Mouse (Mus musculus) stomach, embryonic 16.5 days (tissue): ENCODE data around the gene Psg21. TPM values are rescaled to one million over a fixed set of nuclear protein-coding genes. Genes with fewer than 3 reads are reported as not detected.
"Not testable (repeated sequence)": the region's sequence is repeated elsewhere in the genome, so short reads cannot be mapped to it uniquely, and the experiment has no call there.

Experiments used
- ATAC-seq: fragments of 200-750 bp; cut with Nextera tagmentation; 2 replicates; pipeline ENCODE4 v1.8.0; 2017; ENCODE audit warnings: moderate number of reproducible peaks, moderate TSS enrichment; ENCODE audit not compliant: insufficient read depth, low FRiP score
- H3K27ac ChIP-seq: fragments of 300-500 bp; sonication (generic); 2 replicates; pipeline ENCODE4 v1.5.1; 2014; ENCODE audit warnings: low read length
- H3K27me3 ChIP-seq: fragments of 300-500 bp; sonication (generic); 2 replicates; pipeline ENCODE4 v1.6.1; 2014; ENCODE audit warnings: low read length, control low read depth, mixed read lengths; ENCODE audit not compliant: control insufficient read depth, insufficient read depth
- H3K36me3 ChIP-seq: fragments of 300-500 bp; sonication (generic); 2 replicates; pipeline ENCODE4 v1.6.1; 2014; ENCODE audit warnings: low read length; ENCODE audit not compliant: control insufficient read depth, insufficient read depth
- H3K4me1 ChIP-seq: fragments of 300-500 bp; sonication (generic); 2 replicates; pipeline ENCODE4 v1.6.1; 2014; ENCODE audit warnings: low read length, control low read depth, mixed read lengths; ENCODE audit not compliant: control insufficient read depth, insufficient read depth
- H3K4me2 ChIP-seq: fragments of 300-500 bp; sonication (generic); 2 replicates; pipeline ENCODE4 v1.6.1; 2014; ENCODE audit warnings: low read depth, low read length, mixed read lengths
- H3K4me3 ChIP-seq: fragments of 300-500 bp; sonication (generic); replicated peaks from 2 replicates; pipeline ENCODE4 v1.5.1; 2014; ENCODE audit warnings: mild to moderate bottlenecking, low read length
- H3K9ac ChIP-seq: fragments of 300-500 bp; sonication (generic); 2 replicates; pipeline ENCODE4 v1.6.1; 2014; ENCODE audit warnings: low read length
- H3K9me3 ChIP-seq: fragments of 300-500 bp; sonication (generic); replicated peaks from 2 replicates; pipeline ENCODE4 v1.6.1; 2016; ENCODE audit warnings: low read length, control low read depth; ENCODE audit not compliant: control insufficient read depth
- whole genome bisulfite sequencing: fragments of 180-500 bp; shearing (Covaris S2); extraction: QIAGEN DNeasy Blood & Tissue Kit; methylation state at CpG from one replicate; pipeline ENCODE4 v1.1.7; 2014; 5-methylcytosine and 5-hydroxymethylcytosine counted together
- polyA plus RNA-seq: library from polyadenylated mRNA; unstranded; fragments of >200 nt; fragmentation: Nextera tagmentation; extraction: Ambion mirVana; gene quantifications from 2 replicates; pipeline ENCODE4 v1.2.1, GENCODE M21; 2015

Gene Psg21
- polyA plus RNA-seq, result not detected in 2 replicates

DNA sequence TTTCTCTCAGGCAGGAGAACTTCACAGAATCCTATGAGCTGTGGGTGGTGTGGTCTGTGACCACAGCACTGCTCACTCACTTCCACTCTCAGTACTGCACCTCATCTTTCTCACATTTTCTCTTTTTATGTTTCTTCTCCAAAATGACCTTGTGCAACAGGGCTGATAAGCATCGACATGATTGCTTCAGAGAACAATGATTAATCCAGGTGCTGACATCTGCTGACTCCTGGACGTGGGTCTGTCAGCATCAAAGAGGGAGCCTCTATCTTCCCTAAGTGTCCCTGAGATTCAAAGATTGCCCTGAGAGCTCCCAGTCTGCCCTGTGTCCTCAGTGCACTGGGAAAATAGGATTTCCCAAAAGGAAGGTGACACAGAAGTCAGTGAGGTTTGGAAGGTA is at the start of gene Psg21:
Gene Psg21, minus strand, starts transcription at position 101 of the 400 bp plus-strand sequence.
- not testable (repeated sequence) for H3K9ac ChIP-seq, ATAC-seq, H3K27ac ChIP-seq, H3K4me1 ChIP-seq, H3K36me3 ChIP-seq, H3K4me3 ChIP-seq, H3K27me3 ChIP-seq, H3K9me3 ChIP-seq, H3K4me2 ChIP-seq
- 73% methylated on average over 1 of the region's 2 CpGs for WGBS

DNA sequence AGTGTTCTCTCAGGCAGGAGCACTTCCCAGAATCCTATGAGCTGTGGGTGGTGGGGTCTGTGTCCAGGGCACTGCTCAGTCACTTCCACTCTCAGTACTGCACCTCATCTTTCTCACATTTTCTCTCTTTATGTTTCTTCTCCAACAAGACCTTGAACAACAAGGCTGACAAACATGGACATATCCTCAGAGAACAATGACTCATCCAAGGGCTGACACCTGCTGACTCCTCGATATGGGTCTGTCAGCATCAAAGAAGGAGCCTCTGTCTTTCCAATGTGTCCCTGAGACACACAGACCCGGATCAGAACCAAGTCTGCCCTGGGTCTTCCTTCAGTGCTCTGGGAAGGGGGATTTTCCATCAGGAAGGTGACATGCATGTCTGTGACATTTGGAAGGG is 29.6 kb upstream of the Psg21 start, which contains the start of gene Psg20:
Gene Psg20, minus strand, starts transcription at position 101 of the 400 bp plus-strand sequence.
- no peaks in the 10 kb centered on the region for H3K27me3 ChIP-seq
- no peaks in the 10 kb centered on the region for H3K4me1 ChIP-seq
- H3K36me3 ChIP-seq, result no peaks in the 10 kb centered on the region
- WGBS, result 79% methylated on average over 2 of the region's 2 CpGs
- H3K27ac ChIP-seq, result no peak within 1 kb of the TSS
- ATAC-seq, result no peak
- no peak within 1 kb of the TSS for H3K4me2 ChIP-seq
- no peak within 1 kb of the TSS for H3K9ac ChIP-seq
- no peaks in the 10 kb centered on the region for H3K9me3 ChIP-seq
- no peak within 1 kb of the TSS for H3K4me3 ChIP-seq

DNA sequence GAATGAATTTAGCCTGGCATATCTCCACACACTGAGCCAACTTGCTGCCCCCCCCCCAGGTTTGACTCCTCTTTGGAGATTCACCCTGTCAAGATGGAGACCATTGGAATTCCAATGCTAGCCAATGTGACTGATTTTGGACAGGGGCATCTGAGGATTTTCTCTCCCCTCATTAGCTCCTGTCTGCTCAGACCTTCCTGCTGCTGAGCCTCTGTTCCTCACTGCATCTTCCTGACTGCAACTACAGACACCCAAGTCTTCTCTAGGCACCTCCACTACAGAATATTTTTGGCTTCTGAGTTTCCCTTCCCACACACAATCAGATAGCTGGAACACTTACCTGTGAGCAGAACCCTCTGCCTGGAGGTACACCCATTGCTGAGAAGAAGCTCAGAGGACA is 29.1 kb upstream of the Psg21 start:
- Histone ChIP-seq H3K9me3 (no peaks in the 10 kb centered on the region), H3K27ac (no peak overlapping the region), H3K36me3 (no peaks in the 10 kb centered on the region), H3K4me2 (no peak overlapping the region), H3K4me3 (no peak overlapping the region), H3K4me1 (no peaks in the 10 kb centered on the region), H3K27me3 (no peaks in the 10 kb centered on the region), H3K9ac (no peak overlapping the region)
- ATAC-seq, result no peak

DNA sequence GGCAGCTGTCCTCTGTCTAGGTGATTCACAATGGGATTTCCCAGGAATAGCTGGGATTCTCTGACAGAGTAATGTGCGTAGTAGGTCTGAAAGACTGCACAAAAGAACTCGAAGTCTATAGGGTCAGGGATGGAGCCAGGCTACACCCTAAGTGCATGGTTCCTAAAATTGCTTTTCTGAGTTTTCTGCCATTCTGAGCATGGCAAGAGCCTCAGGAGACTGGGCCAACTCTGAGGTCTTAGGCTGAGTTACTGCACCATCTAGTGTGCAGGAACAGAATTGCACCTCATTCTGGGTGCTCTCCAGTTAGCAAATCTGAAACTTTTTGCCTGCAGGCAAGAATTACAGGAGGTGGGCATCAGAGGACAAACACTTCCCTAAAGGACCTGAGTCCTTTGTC is 23.2 kb upstream of the Psg21 start:
- WGBS, result 48% methylated on average over 2 of the region's 2 CpGs
- Histone ChIP-seq H3K9me3 (no peaks in the 10 kb centered on the region), H3K9ac (no peak overlapping the region), H3K36me3 (no peaks in the 10 kb centered on the region), H3K4me1 (no peaks in the 10 kb centered on the region), H3K4me3 (no peak overlapping the region), H3K27me3 (no peaks in the 10 kb centered on the region), H3K27ac (no peak overlapping the region), H3K4me2 (no peak overlapping the region)
- no peak for ATAC-seq

GRCm38 (mm10) chr7:18626921-18627320 is 29.6 kb downstream of the Psg21 start:
- H3K4me2 ChIP-seq, H3K9me3 ChIP-seq, H3K4me3 ChIP-seq, H3K27ac ChIP-seq, H3K9ac ChIP-seq, H3K36me3 ChIP-seq, H3K4me1 ChIP-seq, ATAC-seq, H3K27me3 ChIP-seq: not testable (repeated sequence)
- 74% methylated on average over 8 of the region's 8 CpGs for WGBS

GRCm38 (mm10) chr7:18616401-18616800 is 40.1 kb downstream of the Psg21 start, which contains the start of gene Psg23:
Gene Psg23, minus strand, starts transcription at chr7:18616501.
- not testable (repeated sequence) for H3K4me2 ChIP-seq, H3K9me3 ChIP-seq, ATAC-seq, H3K9ac ChIP-seq, H3K4me1 ChIP-seq, H3K27ac ChIP-seq, H3K27me3 ChIP-seq, H3K36me3 ChIP-seq, H3K4me3 ChIP-seq
- 41% methylated on average over 1 of the region's 2 CpGs for WGBS

Other genes starting within 250 kb of the Psg21 start
- gene Psg28, start 224.7 kb downstream of the Psg21 start, polyA plus RNA-seq, result not detected in 2 replicates
- not detected in 2 replicates for gene Psg26, start 172.5 kb downstream of the Psg21 start, polyA plus RNA-seq
- gene Psg25, start 124.5 kb downstream of the Psg21 start, polyA plus RNA-seq, result not detected in 2 replicates
- gene Psg27, start 89.4 kb downstream of the Psg21 start, polyA plus RNA-seq, result not detected in 2 replicates
- not detected in 2 replicates for gene Psg23, start 40.2 kb downstream of the Psg21 start, polyA plus RNA-seq
- not detected in 2 replicates for gene Psg20, start 29.5 kb upstream of the Psg21 start, polyA plus RNA-seq
- not detected in 2 replicates for gene Psg22, start 61.4 kb upstream of the Psg21 start, polyA plus RNA-seq
- gene Psg19, start 141.8 kb upstream of the Psg21 start, polyA plus RNA-seq, result not detected in 2 replicates
- 0.10 TPM in 1 of 2 replicates, not detected in the other for gene Psg17, start 164.9 kb upstream of the Psg21 start, polyA plus RNA-seq
- 1.3 and 2.1 TPM in 2 replicates for gene Mill2, start 183.2 kb upstream of the Psg21 start, polyA plus RNA-seq
- 119 and 175 TPM in 2 replicates for gene Pglyrp1, start 214.6 kb upstream of the Psg21 start, polyA plus RNA-seq